Mouse (Mus musculus): ENCODE measurements around the gene Olfr945. TPM values are rescaled to one million over a fixed set of nuclear protein-coding genes. Genes with fewer than 3 reads are reported as not detected.

The Olfr945 gene
- polyA plus RNA-seq (2015; fragmentation: Nextera tagmentation; extraction: Ambion mirVana), result not detected in 2 replicates

DNA sequence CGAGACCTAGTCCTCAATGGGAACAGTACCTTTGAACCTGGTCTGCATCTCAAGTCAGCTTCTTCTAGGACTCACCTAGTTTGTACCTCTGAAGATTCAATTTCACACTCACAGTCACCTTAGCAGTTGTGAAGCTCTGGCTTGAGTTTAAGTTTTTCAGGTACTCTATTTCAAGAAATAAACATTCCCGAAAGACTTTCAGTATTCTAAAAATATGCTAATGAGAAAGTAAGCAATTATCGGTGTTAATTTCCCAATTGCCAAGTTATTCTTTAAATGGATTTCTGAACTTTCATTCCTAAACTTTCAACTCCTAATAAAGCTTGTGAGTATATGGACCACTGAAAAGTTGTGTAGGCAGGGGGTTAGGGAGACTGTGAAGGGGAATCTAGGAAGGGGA lies at the start of gene Olfr945:
TSS of gene Olfr945 (minus strand) at position 101 of the 400 bp plus-strand sequence.
- 85% methylated on average over 3 of the region's 3 CpGs for WGBS
- Histone ChIP-seq H3K4me3 (no peak within 1 kb of the TSS), H3K27me3 (no peaks in the 10 kb centered on the region), H3K27ac (replicated peaks) (no peak within 1 kb of the TSS), H3K9ac (replicated peaks) (no peak within 1 kb of the TSS), H3K36me3 (no peaks in the 10 kb centered on the region), H3K9me3 (no peaks in the 10 kb centered on the region), H3K4me2 (replicated peaks) (no peak within 1 kb of the TSS), H3K4me1 (no peaks in the 10 kb centered on the region)
- no peak for ATAC-seq (replicated peaks)

DNA sequence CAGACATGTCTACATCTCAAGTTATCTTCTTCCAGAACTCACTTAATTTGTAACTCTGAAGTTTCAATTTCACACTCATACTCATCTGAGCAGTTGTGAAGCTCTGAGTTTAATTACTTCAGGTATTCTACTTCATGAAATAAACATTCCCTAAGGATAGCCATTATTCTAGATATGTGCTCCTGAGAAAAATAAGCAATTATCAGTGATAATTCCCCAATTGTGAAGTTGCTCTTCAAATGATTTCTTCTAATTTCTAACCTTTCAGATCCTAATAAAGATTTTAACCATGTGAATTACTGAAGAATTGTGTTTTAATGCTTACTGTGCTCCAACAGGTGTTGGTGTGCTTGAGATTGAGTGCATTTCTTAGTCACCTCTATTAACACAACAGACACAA lies 49.3 kb upstream of the Olfr945 start, which contains the start of gene Olfr948:
TSS of gene Olfr948 (minus strand) at position 101 of the 400 bp plus-strand sequence.
- no peak within 1 kb of the TSS for H3K4me3 ChIP-seq
- H3K9me3 ChIP-seq, result no peaks in the 10 kb centered on the region
- H3K4me1 ChIP-seq, result no peaks in the 10 kb centered on the region
- no peaks in the 10 kb centered on the region for H3K36me3 ChIP-seq
- H3K4me2 ChIP-seq (replicated peaks), result no peak within 1 kb of the TSS
- no peaks in the 10 kb centered on the region for H3K27me3 ChIP-seq
- no peak within 1 kb of the TSS for H3K9ac ChIP-seq (replicated peaks)
- no peak within 1 kb of the TSS for H3K27ac ChIP-seq (replicated peaks)
- no peak for ATAC-seq (replicated peaks)

DNA sequence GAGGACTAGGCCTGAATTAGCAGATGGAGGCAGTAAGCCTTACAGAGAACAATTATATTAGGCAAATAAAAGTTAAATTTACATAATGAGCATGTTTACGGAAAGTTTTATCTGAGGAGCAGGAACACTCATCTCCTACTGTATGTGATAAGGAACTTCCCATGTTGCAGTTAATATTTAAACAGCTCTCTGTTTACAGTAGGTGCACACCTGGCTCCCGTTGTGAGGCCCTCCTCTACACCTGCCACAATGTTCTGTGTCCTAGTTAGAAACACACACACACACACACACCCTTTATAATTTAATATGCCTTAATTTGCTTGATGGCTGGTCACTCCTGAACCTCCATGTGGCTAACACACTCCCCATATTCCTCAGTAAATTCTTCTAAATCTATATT lies 10.5 kb upstream of the Olfr945 start:
- Histone ChIP-seq H3K27me3 (no peaks in the 10 kb centered on the region), H3K27ac (replicated peaks) (no peak overlapping the region), H3K4me1 (no peaks in the 10 kb centered on the region), H3K36me3 (no peaks in the 10 kb centered on the region), H3K4me3 (no peak overlapping the region), H3K4me2 (replicated peaks) (no peak overlapping the region), H3K9ac (replicated peaks) (no peak overlapping the region), H3K9me3 (no peaks in the 10 kb centered on the region)
- 83% methylated on average over 2 of the region's 2 CpGs for WGBS
- ATAC-seq (replicated peaks), result no peak

DNA sequence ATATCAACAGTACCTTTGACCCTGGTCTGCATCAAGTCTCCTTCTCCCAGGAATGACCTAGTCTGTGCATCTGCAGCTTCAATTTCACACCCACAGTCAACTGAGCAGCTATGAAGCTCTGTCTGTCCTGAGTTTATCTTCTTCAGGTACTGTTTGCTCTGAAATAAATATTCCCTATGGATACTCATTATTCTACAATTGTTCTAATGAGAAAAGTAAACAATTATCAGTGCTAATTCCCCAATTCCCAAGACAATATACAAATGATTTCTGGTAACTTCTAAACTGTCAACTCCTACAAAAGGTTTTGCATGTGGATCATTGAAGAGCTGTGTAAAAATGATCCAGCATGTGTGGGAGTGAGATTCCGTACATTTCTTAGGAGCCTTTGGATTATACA lies 26.7 kb downstream of the Olfr945 start, which contains the start of gene Olfr1537:
TSS of gene Olfr1537 (minus strand) at position 101 of the 400 bp plus-strand sequence.
- H3K4me3 ChIP-seq, result no peak within 1 kb of the TSS
- 84% methylated on average over 1 of the region's 1 CpGs for WGBS
- no peaks in the 10 kb centered on the region for H3K36me3 ChIP-seq

More for the DNA sequence above, 26.7 kb downstream of the Olfr945 start, which contains the start of gene Olfr1537:
- H3K4me2 ChIP-seq (replicated peaks), result no peak within 1 kb of the TSS
- no peaks in the 10 kb centered on the region for H3K9me3 ChIP-seq
- H3K27me3 ChIP-seq, result no peaks in the 10 kb centered on the region
- no peaks in the 10 kb centered on the region for H3K4me1 ChIP-seq
- H3K9ac ChIP-seq (replicated peaks), result no peak within 1 kb of the TSS
- H3K27ac ChIP-seq (replicated peaks), result no peak within 1 kb of the TSS
- ATAC-seq (replicated peaks), result no peak

Other genes with a start within 250 kb of the Olfr945 start
- gene Olfr937, start 211.9 kb downstream of the Olfr945 start, polyA plus RNA-seq (2015; fragmentation: Nextera tagmentation; extraction: Ambion mirVana), result not detected in 2 replicates
- gene Olfr938, start 197.9 kb downstream of the Olfr945 start, polyA plus RNA-seq (2015; fragmentation: Nextera tagmentation; extraction: Ambion mirVana), result not detected in 2 replicates
- gene Olfr27, start 148.7 kb downstream of the Olfr945 start, polyA plus RNA-seq (2015; fragmentation: Nextera tagmentation; extraction: Ambion mirVana), result not detected in 2 replicates
- gene Olfr943, start 110.5 kb downstream of the Olfr945 start, polyA plus RNA-seq (2015; fragmentation: Nextera tagmentation; extraction: Ambion mirVana), result not detected in 2 replicates
- not detected in 2 replicates for gene Olfr944, start 74.9 kb downstream of the Olfr945 start, polyA plus RNA-seq (2015; fragmentation: Nextera tagmentation; extraction: Ambion mirVana)
- not detected in 2 replicates for gene Olfr1537, start 26.8 kb downstream of the Olfr945 start, polyA plus RNA-seq (2015; fragmentation: Nextera tagmentation; extraction: Ambion mirVana)
- not detected in 2 replicates for gene Olfr948, start 49.2 kb upstream of the Olfr945 start, polyA plus RNA-seq (2015; fragmentation: Nextera tagmentation; extraction: Ambion mirVana)
- gene Olfr951, start 110.6 kb upstream of the Olfr945 start, polyA plus RNA-seq (2015; fragmentation: Nextera tagmentation; extraction: Ambion mirVana), result not detected in 2 replicates
- gene Olfr952, start 150.3 kb upstream of the Olfr945 start, polyA plus RNA-seq (2015; fragmentation: Nextera tagmentation; extraction: Ambion mirVana), result not detected in 2 replicates
- not detected in 2 replicates for gene Olfr954, start 179.9 kb upstream of the Olfr945 start, polyA plus RNA-seq (2015; fragmentation: Nextera tagmentation; extraction: Ambion mirVana)
- gene Olfr955, start 195.1 kb upstream of the Olfr945 start, polyA plus RNA-seq (2015; fragmentation: Nextera tagmentation; extraction: Ambion mirVana), result not detected in 2 replicates
- not detected in 2 replicates for gene Olfr44, start 217.2 kb upstream of the Olfr945 start, polyA plus RNA-seq (2015; fragmentation: Nextera tagmentation; extraction: Ambion mirVana)
- gene Olfr957, start 239.0 kb upstream of the Olfr945 start, polyA plus RNA-seq (2015; fragmentation: Nextera tagmentation; extraction: Ambion mirVana), result not detected in 2 replicates

All from forebrain, embryonic 15.5 days (tissue).